Mouse (Mus musculus): ENCODE data around the gene Poll. TPM values are rescaled to one million over a fixed set of nuclear protein-coding genes. Genes with fewer than 3 reads are reported as not detected.
A peak's percentile ranks its signal among the peaks of the same experiment; 100 is the strongest.

The Poll gene
- polyA plus RNA-seq, 1 experiment from 2014 or later, result 16.3 TPM

DNA sequence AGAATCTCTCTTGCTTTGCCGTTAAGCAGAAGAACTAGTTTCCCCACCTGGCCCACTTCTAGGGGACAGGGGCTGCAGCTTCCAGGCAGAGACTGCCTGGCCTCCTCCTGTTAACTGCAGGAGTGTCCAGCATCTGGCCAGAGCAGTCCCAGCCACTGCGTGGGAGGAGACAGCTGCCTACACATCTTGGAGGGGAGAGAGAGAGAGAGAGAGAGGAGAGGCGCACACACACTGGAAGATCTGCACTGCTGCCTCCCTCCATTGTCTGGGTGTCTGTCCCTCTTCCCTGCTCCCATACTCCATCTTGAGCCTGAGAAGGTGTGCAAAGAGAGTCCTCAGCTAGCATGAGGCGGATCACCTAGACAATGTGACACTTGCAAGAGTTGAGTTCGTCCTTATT is 31.0 kb downstream of the Poll start:
- Histone ChIP-seq H3K27me3 (replicated peaks) (no peaks in the 10 kb centered on the region), H3K9ac (no peak overlapping the region), H3K9me3 (no peaks in the 10 kb centered on the region), H3K4me3 (no peak overlapping the region), H3K4me1 (peaks cover 3% of the 10 kb centered on the region; the same call in 1 of the 2 replicates), H3K27ac (no peak overlapping the region), H3K36me3 (peaks cover 45% of the 10 kb centered on the region), H3K4me2 (replicated peaks) (no peak overlapping the region)
- no peak for ATAC-seq (ENCODE audit: low FRiP score, low read depth)
- WGBS, result 74% methylated on average over 5 of the region's 5 CpGs

DNA sequence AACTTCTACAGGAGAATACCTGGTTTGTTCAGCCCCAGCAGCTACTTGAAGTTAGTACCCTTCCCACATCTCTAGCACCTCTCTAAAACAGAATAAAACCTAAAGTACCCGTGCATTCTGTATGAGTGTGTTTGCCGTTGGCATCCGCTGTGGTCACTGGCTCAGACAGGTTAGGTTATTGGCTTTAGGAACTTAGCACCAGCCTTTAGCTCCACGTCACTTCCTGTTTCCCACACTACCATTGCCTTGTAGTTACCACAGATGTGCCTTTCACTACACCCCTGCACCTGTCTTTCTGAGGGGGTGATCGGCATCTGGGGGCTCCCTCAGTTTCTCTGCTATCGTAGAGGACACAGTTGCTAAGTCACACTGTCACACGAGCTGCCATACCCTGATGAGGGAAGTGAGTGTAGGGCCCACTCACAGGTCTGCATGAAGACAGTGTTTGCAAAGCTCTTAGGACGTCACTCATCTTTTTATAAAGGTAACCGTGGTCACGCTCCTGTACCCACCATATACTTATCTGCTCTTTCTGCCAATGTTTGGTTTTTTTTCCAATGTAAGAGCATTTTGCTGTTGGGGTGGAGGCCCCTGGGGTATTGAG is 32.3 kb downstream of the Poll start:
- 93% methylated on average over 10 of the region's 10 CpGs for WGBS
- Histone ChIP-seq H3K9me3 (no peaks in the 10 kb centered on the region), H3K4me3 (no peak overlapping the region), H3K4me1 (no peaks in the 10 kb centered on the region), H3K9ac (no peak overlapping the region), H3K36me3 (peaks cover 52% of the 10 kb centered on the region), H3K27me3 (replicated peaks) (no peaks in the 10 kb centered on the region), H3K4me2 (replicated peaks) (no peak overlapping the region), H3K27ac (no peak overlapping the region)
- no peak for ATAC-seq (ENCODE audit: low FRiP score, low read depth)

DNA sequence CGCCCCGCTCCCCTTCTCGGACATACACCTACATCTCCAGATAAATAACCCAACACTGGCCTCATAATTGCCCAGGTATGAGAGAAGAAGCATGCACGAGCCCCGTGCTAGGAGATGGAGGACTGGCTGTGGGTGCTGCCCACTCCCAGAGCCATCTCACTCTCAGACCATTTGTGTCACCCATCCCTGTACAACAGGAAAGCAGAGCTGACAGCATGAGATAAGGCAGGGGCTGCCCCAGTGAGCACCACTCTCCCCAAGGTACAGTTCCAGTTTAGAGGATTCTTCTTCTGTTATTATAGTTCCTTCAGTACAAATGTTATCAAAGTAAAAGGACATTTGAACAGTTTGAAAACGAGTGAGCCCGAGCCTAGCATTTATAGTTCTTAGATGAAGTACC is 32.9 kb downstream of the Poll start:
- H3K4me1 ChIP-seq, result no peaks in the 10 kb centered on the region
- H3K27me3 ChIP-seq (replicated peaks), result no peaks in the 10 kb centered on the region
- H3K9me3 ChIP-seq, result no peaks in the 10 kb centered on the region
- H3K27ac ChIP-seq, result no peak overlapping the region
- peaks cover 52% of the 10 kb centered on the region for H3K36me3 ChIP-seq
- no peak for ATAC-seq (ENCODE audit: low FRiP score, low read depth)
- no peak overlapping the region for H3K4me2 ChIP-seq (replicated peaks)
- 0 out of 2 replicates have a peak overlapping the region, but pooled peaks have one; percentile 35 for H3K9ac ChIP-seq
- 92% methylated on average over 7 of the region's 7 CpGs for WGBS
- H3K4me3 ChIP-seq, result no peak overlapping the region

DNA sequence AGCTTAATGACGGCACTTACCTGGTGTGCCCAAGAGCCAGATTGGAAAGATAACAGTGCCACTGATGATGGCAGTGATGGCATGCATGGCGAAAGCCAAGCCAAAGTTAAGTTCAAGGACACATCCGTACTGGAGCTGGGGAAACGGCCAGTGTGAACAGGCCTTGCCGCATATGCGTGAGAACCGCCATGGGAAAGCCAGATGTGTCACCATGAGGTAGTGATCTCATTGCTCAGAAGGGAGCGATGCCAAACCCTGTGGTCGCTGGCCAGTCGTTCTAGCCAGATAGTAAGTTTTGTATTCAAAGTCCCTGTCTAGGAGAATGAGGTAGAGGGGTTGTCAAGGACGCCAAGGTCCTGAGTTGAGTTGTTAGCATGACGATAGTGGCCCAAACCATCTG is 44.1 kb downstream of the Poll start:
- Histone ChIP-seq H3K9me3 (no peaks in the 10 kb centered on the region), H3K27ac (no peak overlapping the region), H3K27me3 (replicated peaks) (no peaks in the 10 kb centered on the region), H3K9ac (no peak overlapping the region), H3K4me2 (replicated peaks) (no peak overlapping the region), H3K4me3 (no peak overlapping the region), H3K36me3 (peaks cover 71% of the 10 kb centered on the region), H3K4me1 (no peaks in the 10 kb centered on the region)
- 96% methylated on average over 12 of the region's 12 CpGs for WGBS
- ATAC-seq (ENCODE audit: low FRiP score, low read depth), result no peak

DNA sequence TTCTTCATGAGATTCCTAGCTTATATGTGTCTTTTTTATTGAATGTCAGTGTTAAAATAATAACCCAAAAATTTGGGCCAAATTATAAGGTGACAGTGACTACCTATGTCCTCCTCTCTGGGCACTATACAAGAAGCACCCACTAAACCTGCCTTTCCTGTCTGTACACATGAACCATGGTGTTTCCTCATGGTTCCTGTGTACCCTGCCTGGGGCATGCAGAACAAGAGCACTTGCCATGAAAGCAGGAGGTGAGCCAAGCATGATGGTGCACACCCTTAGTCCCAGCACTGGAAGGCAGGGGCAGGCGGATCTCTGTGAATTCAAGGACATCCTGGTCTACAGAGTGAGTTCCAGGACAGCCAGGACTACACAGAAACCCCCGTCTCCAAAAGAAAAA is 45.0 kb downstream of the Poll start:
- Histone ChIP-seq H3K4me3 (no peak overlapping the region), H3K27me3 (replicated peaks) (no peaks in the 10 kb centered on the region), H3K4me2 (replicated peaks) (no peak overlapping the region), H3K27ac (no peak overlapping the region), H3K9me3 (no peaks in the 10 kb centered on the region), H3K4me1 (no peaks in the 10 kb centered on the region), H3K36me3 (peaks cover 64% of the 10 kb centered on the region), H3K9ac (no peak overlapping the region)
- no peak for ATAC-seq (ENCODE audit: low FRiP score, low read depth)
- 76% methylated on average over 2 of the region's 2 CpGs for WGBS

DNA sequence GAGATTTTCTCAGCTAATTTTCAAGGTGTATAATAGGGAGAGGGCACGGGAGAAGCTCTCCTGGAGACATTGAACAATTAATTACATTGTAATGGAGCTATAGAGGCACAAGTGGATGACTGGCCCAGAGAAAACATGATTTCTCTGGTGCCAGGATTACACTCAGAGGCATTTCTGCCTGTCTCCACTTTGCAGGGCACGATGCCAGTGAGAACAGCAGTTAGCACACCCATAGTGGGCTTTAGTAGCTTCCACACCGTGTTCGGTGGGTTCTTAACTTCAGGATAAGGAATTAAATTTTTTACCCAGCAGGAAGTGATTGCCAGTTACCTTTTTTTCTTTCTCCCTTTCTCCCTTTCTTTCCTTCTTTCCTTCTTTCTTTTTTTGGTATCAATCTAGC is 48.9 kb downstream of the Poll start:
- H3K4me3 ChIP-seq, result no peak overlapping the region
- no peaks in the 10 kb centered on the region for H3K9me3 ChIP-seq
- 80% methylated on average over 4 of the region's 4 CpGs for WGBS
- ATAC-seq (ENCODE audit: low FRiP score, low read depth), result no peak
- no peaks in the 10 kb centered on the region for H3K27me3 ChIP-seq (replicated peaks)
- H3K4me1 ChIP-seq, result no peaks in the 10 kb centered on the region
- H3K27ac ChIP-seq, result no peak overlapping the region
- no peak overlapping the region for H3K4me2 ChIP-seq (replicated peaks)
- H3K36me3 ChIP-seq, result peaks cover 34% of the 10 kb centered on the region
- H3K9ac ChIP-seq, result no peak overlapping the region

DNA sequence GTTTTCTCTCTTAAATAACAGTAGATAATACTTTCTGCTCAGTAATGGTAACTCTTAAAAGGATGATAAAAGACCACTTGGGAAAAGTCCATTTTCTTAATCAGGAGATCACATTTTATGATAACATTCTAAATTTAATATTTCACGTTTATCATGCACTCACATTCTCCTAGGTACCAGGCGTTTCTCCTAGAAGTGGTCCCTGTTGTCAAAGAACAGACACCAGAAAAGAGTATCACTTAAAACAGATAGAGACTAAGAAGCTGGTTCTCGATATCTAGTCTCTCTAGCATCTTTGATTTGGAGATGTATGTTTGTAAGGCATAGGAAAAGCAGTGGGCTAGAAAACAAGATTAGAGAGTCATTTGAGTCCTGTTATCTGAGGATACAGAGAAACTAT is 49.7 kb downstream of the Poll start:
- no peaks in the 10 kb centered on the region for H3K9me3 ChIP-seq
- no peaks in the 10 kb centered on the region for H3K27me3 ChIP-seq (replicated peaks)
- WGBS, result 85% methylated on average over 3 of the region's 3 CpGs
- no peak overlapping the region for H3K9ac ChIP-seq
- H3K27ac ChIP-seq, result no peak overlapping the region
- ATAC-seq (ENCODE audit: low FRiP score, low read depth), result no peak
- peaks cover 27% of the 10 kb centered on the region; the same call in 1 of the 2 replicates for H3K36me3 ChIP-seq
- no peak overlapping the region for H3K4me3 ChIP-seq
- H3K4me1 ChIP-seq, result no peaks in the 10 kb centered on the region
- H3K4me2 ChIP-seq (replicated peaks), result no peak overlapping the region

DNA sequence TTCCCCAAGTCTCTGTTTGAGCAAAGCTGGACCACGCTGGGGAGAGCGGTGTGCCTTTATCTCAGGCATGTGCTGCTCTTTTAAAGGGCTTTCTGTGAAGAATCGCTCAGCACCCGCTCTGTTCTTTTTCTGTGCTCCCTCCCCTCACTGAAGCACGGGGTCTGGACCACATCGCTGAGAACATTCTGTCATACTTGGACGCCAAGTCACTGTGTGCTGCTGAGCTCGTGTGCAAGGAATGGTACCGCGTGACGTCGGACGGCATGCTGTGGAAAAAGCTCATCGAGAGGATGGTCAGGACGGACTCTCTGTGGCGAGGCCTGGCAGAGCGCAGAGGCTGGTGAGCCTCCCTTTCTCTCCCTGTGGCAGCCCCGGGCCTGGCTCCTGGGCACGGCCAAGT is 52.8 kb downstream of the Poll start:
- Histone ChIP-seq H3K27ac (no peak overlapping the region), H3K4me2 (replicated peaks) (no peak overlapping the region), H3K36me3 (peaks cover 13% of the 10 kb centered on the region; the same call in 1 of the 2 replicates), H3K4me1 (no peaks in the 10 kb centered on the region), H3K9ac (no peak overlapping the region), H3K27me3 (replicated peaks) (no peaks in the 10 kb centered on the region), H3K4me3 (no peak overlapping the region), H3K9me3 (no peaks in the 10 kb centered on the region)
- 83% methylated on average over 19 of the region's 19 CpGs for WGBS
- ATAC-seq (ENCODE audit: low FRiP score, low read depth), result no peak

DNA sequence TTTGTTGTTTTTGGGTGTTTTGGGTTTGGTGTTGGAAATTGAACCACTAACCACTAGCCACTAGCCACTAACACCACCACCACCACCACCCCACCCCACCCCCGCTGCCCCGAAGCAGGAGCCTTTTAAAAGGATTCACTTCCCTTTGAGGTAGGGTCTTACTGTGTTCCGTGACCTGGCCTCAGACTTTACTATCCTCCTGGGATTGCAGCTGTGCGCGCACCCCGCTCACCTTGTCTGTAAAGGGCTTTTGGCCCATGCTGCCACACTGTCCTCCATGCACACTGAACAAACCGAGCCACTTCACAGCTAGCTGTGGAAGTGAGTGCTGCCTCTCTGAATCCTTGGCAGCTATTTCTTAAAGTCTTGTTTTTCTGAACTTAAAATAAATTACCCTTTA is 54.9 kb downstream of the Poll start:
- Histone ChIP-seq H3K4me1 (no peaks in the 10 kb centered on the region), H3K9me3 (no peaks in the 10 kb centered on the region), H3K36me3 (peaks cover 8% of the 10 kb centered on the region; the same call in 1 of the 2 replicates), H3K27me3 (replicated peaks) (no peaks in the 10 kb centered on the region), H3K9ac (no peak overlapping the region), H3K4me2 (replicated peaks) (no peak overlapping the region), H3K27ac (no peak overlapping the region), H3K4me3 (no peak overlapping the region)
- no peak for ATAC-seq (ENCODE audit: low FRiP score, low read depth)
- WGBS, result 67% methylated on average over 7 of the region's 7 CpGs

Other genes with a start within 250 kb of the Poll start
- 70.0 and 70.5 TPM in 2 replicates for gene Btrc, start 196.8 kb downstream of the Poll start, polyA plus RNA-seq (2016; fragmentation: Nextera tagmentation; extraction: Ambion mirVana)
- 52.7 and 54.5 TPM in 2 replicates for gene Gm17018, start 84 bp upstream of the Poll start, polyA plus RNA-seq (2016; fragmentation: Nextera tagmentation; extraction: Ambion mirVana)
- 5.4 and 5.9 TPM in 2 replicates for gene Fbxw4, start 99.8 kb upstream of the Poll start, polyA plus RNA-seq (2016; fragmentation: Nextera tagmentation; extraction: Ambion mirVana)
- not detected in 2 replicates for gene Fgf8, start 182.4 kb upstream of the Poll start, polyA plus RNA-seq (2016; fragmentation: Nextera tagmentation; extraction: Ambion mirVana)
- gene Npm3, start 189.1 kb upstream of the Poll start, polyA plus RNA-seq (2016; fragmentation: Nextera tagmentation; extraction: Ambion mirVana), result 5.9 and 7.8 TPM in 2 replicates
- gene Mgea5, start 223.3 kb upstream of the Poll start, polyA plus RNA-seq (2016; fragmentation: Nextera tagmentation; extraction: Ambion mirVana), result 102 and 109 TPM in 2 replicates

Data from neural tube, embryonic 12.5 days (tissue).